Mouse (Mus musculus): Measurements from ENCODE around the gene Npas4. TPM values are rescaled to one million over a fixed set of nuclear protein-coding genes. Genes with fewer than 3 reads are reported as not detected.
"Not testable (repeated sequence)": the region's sequence is repeated elsewhere in the genome, so short reads cannot be mapped to it uniquely, and the experiment has no call there.

Gene Npas4
- total RNA-seq, 2 experiments from 2014 or later: not detected

- no peak for ATAC-seq (ENCODE audit: poor library complexity, severe bottlenecking)
Observed at GRCm38 (mm10) chr19:4994043-4994442, 3.9 kb upstream of the Npas4 start.

DNA sequence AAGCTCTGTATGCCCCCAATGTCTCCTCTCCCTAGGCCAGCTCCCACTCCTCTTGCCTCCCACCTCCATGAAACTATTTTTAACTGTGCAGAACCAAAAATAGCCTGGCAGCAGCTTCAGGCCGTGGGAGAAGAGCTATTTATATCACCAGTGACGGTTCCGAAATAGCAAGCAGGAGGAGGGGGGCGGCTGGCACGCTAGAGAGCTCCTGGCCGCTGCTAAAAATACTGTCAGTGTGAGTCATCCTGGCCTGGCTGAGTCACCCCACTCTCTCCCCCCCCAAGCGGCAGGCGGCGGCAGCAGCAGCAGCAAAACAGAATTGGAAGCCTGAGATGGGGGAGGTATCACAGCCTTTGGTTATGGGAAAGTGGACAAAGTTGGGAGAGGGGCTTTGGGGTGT is 2.8 kb upstream of the Npas4 start:
- no peak for ATAC-seq (ENCODE audit: poor library complexity, severe bottlenecking)

DNA sequence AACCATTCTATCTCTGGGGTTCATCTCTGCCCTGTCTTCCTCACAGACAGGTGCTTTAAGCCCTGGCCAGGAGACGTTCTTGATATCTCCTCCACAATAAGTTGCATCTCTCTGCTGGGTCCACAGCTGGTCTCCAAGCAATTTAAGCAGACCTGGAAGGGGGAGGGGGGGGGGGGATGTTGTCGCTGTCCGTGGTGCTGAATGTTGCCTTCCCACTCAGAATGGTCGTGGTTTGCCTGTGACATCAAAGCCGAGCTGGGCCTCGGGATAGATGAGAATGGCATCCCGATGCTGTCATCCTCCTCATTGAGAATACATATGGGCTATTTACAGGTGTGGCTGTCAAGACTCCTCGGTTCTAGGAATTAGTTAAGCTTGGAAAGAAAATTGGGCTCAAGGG is 2.3 kb upstream of the Npas4 start:
- no peak for ATAC-seq (ENCODE audit: poor library complexity, severe bottlenecking)

GRCm38 (mm10) chr19:4990716-4991115 is 600 bp upstream of the Npas4 start:
- no peak for ATAC-seq (ENCODE audit: poor library complexity, severe bottlenecking)

GRCm38 (mm10) chr19:4989434-4990255 is 471 bp downstream of the Npas4 start:
- no peak for ATAC-seq (ENCODE audit: poor library complexity, severe bottlenecking)

DNA sequence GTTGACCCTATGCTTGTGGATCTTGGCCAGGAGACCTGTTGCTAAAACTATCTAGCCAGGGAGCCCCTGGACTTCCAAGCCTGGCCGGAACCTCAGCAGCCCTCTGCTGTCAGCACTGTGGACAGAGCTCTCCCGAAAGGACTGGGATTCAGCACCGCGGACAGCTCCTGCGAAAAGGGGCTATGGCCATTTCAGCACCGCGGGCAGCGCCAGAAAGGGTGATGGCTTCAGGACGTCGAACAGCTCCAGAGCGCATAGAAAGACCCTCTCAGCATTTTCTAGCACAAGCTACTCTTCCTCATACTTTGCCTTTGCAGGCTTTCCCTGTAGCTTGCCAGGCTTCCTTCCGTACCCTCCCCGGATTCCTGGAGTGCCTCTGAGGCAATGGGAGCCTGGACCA is 1.1 kb downstream of the Npas4 start:
- ATAC-seq (ENCODE audit: poor library complexity, severe bottlenecking): peak; percentile 70

GRCm38 (mm10) chr19:4981767-4982166 is 8.3 kb downstream of the Npas4 start:
- ATAC-seq (ENCODE audit: poor library complexity, severe bottlenecking): no peak

DNA sequence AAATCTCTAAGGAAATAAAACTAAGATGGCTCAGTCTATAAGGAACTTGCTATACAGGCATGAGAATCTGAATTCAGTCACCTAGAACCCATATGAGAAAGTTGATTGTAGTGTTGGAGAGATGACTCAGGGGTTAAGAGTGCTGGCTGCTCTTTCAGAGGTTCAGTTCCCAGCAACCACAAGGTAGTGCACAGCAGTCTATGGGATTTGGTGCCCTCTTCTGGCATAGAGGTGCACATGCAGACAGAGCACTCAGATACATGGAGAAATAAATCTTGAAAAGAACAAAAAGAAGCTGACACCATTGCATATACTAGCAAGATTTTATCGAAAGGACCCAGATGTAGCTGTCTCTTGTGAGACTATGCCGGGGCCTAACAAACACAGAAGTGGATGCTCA is 21.9 kb downstream of the Npas4 start:
- peak; percentile 64 for ATAC-seq (ENCODE audit: poor library complexity, severe bottlenecking)

DNA sequence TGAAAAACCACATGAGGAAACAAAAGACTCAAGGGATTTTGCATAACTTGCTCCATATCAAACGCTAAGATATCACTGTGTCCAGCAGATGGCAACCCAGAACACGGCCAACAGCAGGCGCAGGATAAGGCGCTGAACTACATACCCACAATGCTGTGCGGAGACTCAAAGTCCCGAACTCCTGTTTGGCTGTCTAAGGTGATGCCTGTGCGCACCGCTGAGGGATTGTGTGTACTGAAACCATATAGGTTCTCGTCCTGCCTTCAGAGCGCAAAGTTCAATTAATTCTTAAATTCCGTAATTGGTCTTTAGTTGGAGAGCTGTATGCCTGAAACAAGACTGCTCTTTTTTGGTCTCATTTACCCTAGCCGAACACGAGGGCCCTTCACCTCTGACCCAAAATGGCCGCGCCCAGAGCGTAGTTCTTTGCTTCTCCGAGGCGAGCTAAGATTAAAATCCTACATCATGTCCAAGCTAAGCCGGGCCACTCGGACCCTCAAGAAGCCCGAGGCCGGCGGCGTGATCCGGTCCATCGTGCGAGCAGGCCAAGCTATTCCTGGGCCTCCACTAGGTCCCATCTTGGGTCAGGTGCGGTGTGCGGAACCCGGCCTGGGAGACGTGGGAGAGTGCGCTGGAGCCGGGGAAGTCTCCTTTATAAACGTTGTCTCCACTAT is 28.1 kb downstream of the Npas4 start, which contains the start of gene Mrpl11:
Mrpl11 (plus strand) TSS at position 220 of the 674 bp plus-strand sequence.
- ATAC-seq (ENCODE audit: poor library complexity, severe bottlenecking): peak; percentile 100

GRCm38 (mm10) chr19:4948641-4949040 is 41.5 kb downstream of the Npas4 start:
- ATAC-seq (ENCODE audit: poor library complexity, severe bottlenecking): not testable (repeated sequence)

DNA sequence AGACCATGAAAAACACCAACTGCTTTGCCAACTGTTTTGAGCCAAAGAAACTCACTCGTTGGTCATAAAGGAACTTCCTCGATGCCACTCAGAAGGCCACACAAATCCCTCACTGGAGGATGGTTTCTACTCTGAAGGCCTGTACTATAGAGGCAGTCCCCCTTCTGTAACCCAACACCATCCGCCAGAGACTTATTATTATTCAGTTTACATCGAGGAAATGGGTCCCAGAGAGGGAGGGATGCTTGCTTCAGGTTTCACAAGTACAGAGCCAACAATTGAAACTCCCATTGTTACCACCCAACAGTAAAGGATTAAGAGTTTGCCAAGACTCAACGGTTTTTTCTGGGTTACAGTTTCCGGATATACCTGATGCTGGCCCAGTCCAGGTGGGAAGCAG is 44.6 kb downstream of the Npas4 start:
- ATAC-seq (ENCODE audit: poor library complexity, severe bottlenecking): no peak

GRCm38 (mm10) chr19:4943253-4943588 is 46.9 kb downstream of the Npas4 start:
- no peak for ATAC-seq (ENCODE audit: poor library complexity, severe bottlenecking)

- peak; percentile 71 for ATAC-seq (ENCODE audit: poor library complexity, severe bottlenecking)
Observed at GRCm38 (mm10) chr19:4942551-4943252, 47.4 kb downstream of the Npas4 start, which contains the start of gene Peli3. TSS of gene Peli3 (minus strand) at chr19:4943127.

DNA sequence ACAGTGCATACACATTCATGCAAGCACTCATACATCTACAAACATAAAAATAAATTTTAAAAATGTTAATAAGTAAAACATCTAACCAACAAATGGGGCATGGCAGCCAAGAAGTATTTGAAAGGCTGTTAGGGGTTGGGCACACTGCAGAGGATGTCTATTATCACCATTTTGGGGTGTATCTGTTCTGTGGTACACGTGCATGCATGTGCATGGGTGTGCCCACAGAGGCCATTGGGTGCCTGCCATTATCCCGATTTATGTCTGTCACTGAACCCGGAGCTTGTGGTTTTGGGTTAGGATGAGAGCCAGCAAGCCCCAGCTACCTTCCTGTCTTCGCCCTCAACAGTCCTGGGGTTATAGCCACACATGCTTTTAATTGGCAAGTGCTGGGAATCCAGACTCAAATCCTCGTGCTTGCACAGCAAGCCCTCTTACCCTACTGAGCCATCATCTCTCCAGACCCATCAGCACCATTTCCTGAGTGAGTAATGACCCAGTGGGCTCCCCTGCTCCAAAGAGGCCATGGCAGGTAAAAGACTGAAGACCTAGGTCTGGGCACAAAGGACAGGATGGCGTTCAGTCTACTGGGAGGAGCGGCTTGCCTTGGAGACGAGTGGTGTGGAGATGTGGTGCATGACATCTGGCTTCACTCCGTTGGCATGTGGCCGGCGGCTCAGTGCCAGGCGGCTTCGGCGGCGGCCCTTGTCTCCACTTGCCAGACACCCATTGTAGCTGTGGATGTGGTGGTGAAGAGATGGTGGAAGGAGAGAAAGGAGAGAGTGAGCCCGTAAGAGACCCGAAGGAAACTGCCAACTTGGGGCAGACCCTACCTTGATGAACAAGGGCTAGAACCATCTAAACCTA is 52.4 kb downstream of the Npas4 start:
- no peak for ATAC-seq (ENCODE audit: poor library complexity, severe bottlenecking)

DNA sequence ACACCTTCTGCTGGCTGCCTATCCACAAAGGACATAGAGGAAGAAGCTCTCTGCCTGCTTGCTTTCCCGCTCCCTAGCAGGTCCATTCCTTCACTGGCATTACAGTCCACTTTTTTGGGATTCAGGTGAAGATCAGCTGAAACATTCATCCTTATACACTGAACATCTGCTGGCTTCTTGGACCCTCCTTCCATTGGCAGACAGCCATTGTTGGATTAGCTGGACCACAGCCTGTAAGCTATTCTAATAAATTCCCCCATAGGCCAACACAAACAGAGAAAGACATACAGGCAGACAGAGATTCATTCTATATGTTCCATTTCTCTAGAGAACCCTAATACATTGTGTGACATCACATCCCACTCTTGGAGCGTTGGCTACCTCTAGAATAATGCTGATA is 53.2 kb downstream of the Npas4 start:
- ATAC-seq (ENCODE audit: poor library complexity, severe bottlenecking): no peak

Other genes starting within 250 kb of the Npas4 start
- 13.3 and 14.9 TPM in 2 replicates for gene Rbm4b, start 233.8 kb downstream of the Npas4 start, total RNA-seq (2015)
- gene Rbm4b, start 233.8 kb downstream of the Npas4 start, total RNA-seq (2017): 10.8 and 14.2 TPM in 2 replicates
- 22.5 and 30.0 TPM in 2 replicates for gene Rbm4, start 196.4 kb downstream of the Npas4 start, total RNA-seq (2015)
- gene Rbm4, start 196.4 kb downstream of the Npas4 start, total RNA-seq (2017): 45.2 and 51.7 TPM in 2 replicates
- gene Gm21992, start 178.7 kb downstream of the Npas4 start, total RNA-seq (2015): 13.2 and 22.5 TPM in 2 replicates
- 34.1 and 52.3 TPM in 2 replicates for gene Gm21992, start 178.7 kb downstream of the Npas4 start, total RNA-seq (2017)
- 25.3 and 30.6 TPM in 2 replicates for gene Rbm14, start 178.7 kb downstream of the Npas4 start, total RNA-seq (2015)
- 13.1 and 13.8 TPM in 2 replicates for gene Rbm14, start 178.7 kb downstream of the Npas4 start, total RNA-seq (2017)
- 20.0 and 22.0 TPM in 2 replicates for gene Ccs, start 151.0 kb downstream of the Npas4 start, total RNA-seq (2015)
- gene Ccs, start 151.0 kb downstream of the Npas4 start, total RNA-seq (2017): 24.1 and 26.6 TPM in 2 replicates
- not detected in 2 replicates for gene Ccdc87, start 150.9 kb downstream of the Npas4 start, total RNA-seq (2015)
- not detected in 2 replicates for gene Ccdc87, start 150.9 kb downstream of the Npas4 start, total RNA-seq (2017)
- 0.09 TPM in 1 of 2 replicates, not detected in the other for gene Ctsf, start 135.2 kb downstream of the Npas4 start, total RNA-seq (2015)
- 0.08 and 0.44 TPM in 2 replicates for gene Ctsf, start 135.2 kb downstream of the Npas4 start, total RNA-seq (2017)
- 0.14 and 0.25 TPM in 2 replicates for gene Actn3, start 112.4 kb downstream of the Npas4 start, total RNA-seq (2015)
- gene Actn3, start 112.4 kb downstream of the Npas4 start, total RNA-seq (2017): 0.07 and 0.53 TPM in 2 replicates
- 5.3 and 5.8 TPM in 2 replicates for gene Zdhhc24, start 111.6 kb downstream of the Npas4 start, total RNA-seq (2015)
- gene Zdhhc24, start 111.6 kb downstream of the Npas4 start, total RNA-seq (2017): 7.1 and 7.6 TPM in 2 replicates
- gene Bbs1, start 83.7 kb downstream of the Npas4 start, total RNA-seq (2015): 0.07 TPM in 1 of 2 replicates, not detected in the other
- gene Bbs1, start 83.7 kb downstream of the Npas4 start, total RNA-seq (2017): 0.08 and 0.37 TPM in 2 replicates
- gene Dpp3, start 62.0 kb downstream of the Npas4 start, total RNA-seq (2015): 21.2 and 21.7 TPM in 2 replicates
- 36.1 and 44.4 TPM in 2 replicates for gene Dpp3, start 62.0 kb downstream of the Npas4 start, total RNA-seq (2017)
- 0.49 TPM in 1 of 2 replicates, not detected in the other for gene Peli3, start 47.2 kb downstream of the Npas4 start, total RNA-seq (2015)
- 0.51 and 0.85 TPM in 2 replicates for gene Peli3, start 47.2 kb downstream of the Npas4 start, total RNA-seq (2017)
- gene Mrpl11, start 28.2 kb downstream of the Npas4 start, total RNA-seq (2015): 13.4 and 15.9 TPM in 2 replicates
- 26.3 and 29.1 TPM in 2 replicates for gene Mrpl11, start 28.2 kb downstream of the Npas4 start, total RNA-seq (2017)
- gene Slc29a2, start 33.5 kb upstream of the Npas4 start, total RNA-seq (2015): 0.31 and 1.0 TPM in 2 replicates
- 0.18 and 3.4 TPM in 2 replicates for gene Slc29a2, start 33.5 kb upstream of the Npas4 start, total RNA-seq (2017)
- gene B4gat1, start 48.5 kb upstream of the Npas4 start, total RNA-seq (2015): not detected in 2 replicates
- gene B4gat1, start 48.5 kb upstream of the Npas4 start, total RNA-seq (2017): 0.62 and 2.2 TPM in 2 replicates
- 7.0 and 7.2 TPM in 2 replicates for gene AC124502.3, start 48.6 kb upstream of the Npas4 start, total RNA-seq (2015)
- 3.5 and 4.6 TPM in 2 replicates for gene AC124502.3, start 48.6 kb upstream of the Npas4 start, total RNA-seq (2017)
- gene Brms1, start 51.0 kb upstream of the Npas4 start, total RNA-seq (2015): 16.5 and 22.4 TPM in 2 replicates
- gene Brms1, start 51.0 kb upstream of the Npas4 start, total RNA-seq (2017): 28.5 and 30.4 TPM in 2 replicates
- 0.30 and 0.65 TPM in 2 replicates for gene Rin1, start 60.2 kb upstream of the Npas4 start, total RNA-seq (2015)
- 0.15 and 0.98 TPM in 2 replicates for gene Rin1, start 60.2 kb upstream of the Npas4 start, total RNA-seq (2017)
- 0.13 TPM in 1 of 2 replicates, not detected in the other for gene Cd248, start 77.8 kb upstream of the Npas4 start, total RNA-seq (2015)
- not detected in 2 replicates for gene Cd248, start 77.8 kb upstream of the Npas4 start, total RNA-seq (2017)
- gene Tmem151a, start 95.2 kb upstream of the Npas4 start, total RNA-seq (2015): not detected in 2 replicates
- gene Tmem151a, start 95.2 kb upstream of the Npas4 start, total RNA-seq (2017): not detected in 2 replicates
- gene Yif1a, start 98.2 kb upstream of the Npas4 start, total RNA-seq (2015): 30.6 and 33.4 TPM in 2 replicates
- 8.5 and 14.1 TPM in 2 replicates for gene Yif1a, start 98.2 kb upstream of the Npas4 start, total RNA-seq (2017)
- not detected in 2 replicates for gene Cnih2, start 108.2 kb upstream of the Npas4 start, total RNA-seq (2015)
- gene Cnih2, start 108.2 kb upstream of the Npas4 start, total RNA-seq (2017): not detected in 2 replicates
- gene Rab1b, start 116.8 kb upstream of the Npas4 start, total RNA-seq (2015): 67.7 and 77.3 TPM in 2 replicates
- gene Rab1b, start 116.8 kb upstream of the Npas4 start, total RNA-seq (2017): 120 and 127 TPM in 2 replicates
- 2.1 and 3.2 TPM in 2 replicates for gene Klc2, start 128.2 kb upstream of the Npas4 start, total RNA-seq (2015)
- gene Klc2, start 128.2 kb upstream of the Npas4 start, total RNA-seq (2017): 2.1 and 4.6 TPM in 2 replicates